Mouse (Mus musculus) CD4-positive naive resting alpha-beta T cell, adult 57 days (primary cell): Measurements from ENCODE around the gene Ints6. TPM values are rescaled to one million over a fixed set of nuclear protein-coding genes. Genes with fewer than 3 reads are reported as not detected.

Experiments
- total RNA-seq: library from RNA; stranded (reverse); gene quantifications from one replicate; pipeline ENCODE4 v1.2.4, GENCODE M21; 2023

Gene Ints6
- 86.7 TPM for total RNA-seq

DNA sequence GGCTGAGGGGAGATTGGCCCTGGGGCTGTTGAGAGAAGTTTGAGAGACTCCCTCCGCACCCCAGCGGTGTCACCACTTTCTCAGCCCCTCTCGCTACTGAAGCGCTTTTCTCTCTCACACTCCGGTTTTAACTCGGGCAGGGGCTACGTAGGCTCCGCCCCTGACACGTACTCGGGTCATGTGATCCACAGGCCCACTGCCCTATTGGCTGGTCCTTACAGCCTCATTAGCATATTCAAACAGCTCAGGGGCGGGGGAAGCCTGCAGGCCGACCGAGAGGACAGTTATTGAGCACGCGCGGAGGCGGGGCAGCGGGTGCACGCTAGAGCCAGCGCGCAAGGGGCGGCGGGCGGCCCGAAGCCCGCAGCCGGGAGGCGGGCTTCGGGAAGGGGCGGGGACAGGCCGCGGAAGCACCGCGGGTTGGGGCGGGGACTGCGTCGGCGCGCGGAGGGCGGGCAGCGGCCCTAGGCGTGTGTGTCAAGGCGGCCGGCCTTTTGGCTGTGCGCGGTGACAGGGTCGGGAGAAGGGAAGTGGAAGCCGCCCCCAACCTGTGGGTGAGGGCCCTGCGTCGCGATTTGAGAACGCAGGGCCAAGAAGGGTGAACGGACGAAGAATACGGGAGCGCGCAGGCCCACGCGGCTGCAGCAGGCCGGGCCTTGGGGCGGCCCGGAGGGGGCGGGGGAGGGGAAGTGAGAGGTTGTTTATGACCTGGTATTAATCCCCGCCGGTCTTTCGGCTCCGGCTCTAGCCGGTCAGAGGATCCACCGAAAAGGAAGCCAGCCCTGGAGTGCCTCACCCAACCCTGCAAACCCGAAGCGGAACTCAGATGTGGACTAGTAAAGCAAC is at the start of gene Ints6:
TSS of gene Ints6 (minus strand) at position 134 of the 846 bp plus-strand sequence.

DNA sequence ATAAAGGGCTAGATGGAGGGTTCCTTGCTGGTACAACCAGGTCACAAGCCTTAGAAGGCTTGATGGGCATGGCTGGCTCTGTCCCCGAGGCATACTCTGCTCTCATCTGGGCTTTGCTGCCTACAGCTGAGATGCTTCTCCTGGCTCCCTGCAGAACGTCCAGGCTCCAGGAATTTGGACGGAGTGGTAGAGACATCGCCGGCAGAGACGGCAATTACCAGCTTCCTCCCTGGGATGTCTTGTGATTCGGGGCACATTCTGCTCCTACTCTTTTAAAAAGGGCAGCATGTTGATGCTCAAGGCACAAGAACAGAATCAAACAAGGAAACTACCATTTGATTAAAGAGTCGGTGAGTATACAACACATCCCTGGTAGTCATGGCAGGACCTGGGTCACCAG is 97.6 kb downstream of the Ints6 start, which contains the start of gene Serpine3:
TSS of gene Serpine3 (plus strand) at position 301 of the 400 bp plus-strand sequence.

Other genes with a start within 250 kb of the Ints6 start
- gene Fam124a, start 205.4 kb downstream of the Ints6 start, total RNA-seq: 0.83 TPM
- not detected for gene Gm4131, start 194.2 kb downstream of the Ints6 start, total RNA-seq
- not detected for gene Serpine3, start 97.5 kb downstream of the Ints6 start, total RNA-seq
- gene Wdfy2, start 76.5 kb upstream of the Ints6 start, total RNA-seq: 13.9 TPM
- not detected for gene Defb48, start 223.3 kb upstream of the Ints6 start, total RNA-seq
- gene Defb47, start 236.9 kb upstream of the Ints6 start, total RNA-seq: not detected